Mouse (Mus musculus): Measurements from ENCODE around the gene Gm49369.

Gm49369 gene

DNA sequence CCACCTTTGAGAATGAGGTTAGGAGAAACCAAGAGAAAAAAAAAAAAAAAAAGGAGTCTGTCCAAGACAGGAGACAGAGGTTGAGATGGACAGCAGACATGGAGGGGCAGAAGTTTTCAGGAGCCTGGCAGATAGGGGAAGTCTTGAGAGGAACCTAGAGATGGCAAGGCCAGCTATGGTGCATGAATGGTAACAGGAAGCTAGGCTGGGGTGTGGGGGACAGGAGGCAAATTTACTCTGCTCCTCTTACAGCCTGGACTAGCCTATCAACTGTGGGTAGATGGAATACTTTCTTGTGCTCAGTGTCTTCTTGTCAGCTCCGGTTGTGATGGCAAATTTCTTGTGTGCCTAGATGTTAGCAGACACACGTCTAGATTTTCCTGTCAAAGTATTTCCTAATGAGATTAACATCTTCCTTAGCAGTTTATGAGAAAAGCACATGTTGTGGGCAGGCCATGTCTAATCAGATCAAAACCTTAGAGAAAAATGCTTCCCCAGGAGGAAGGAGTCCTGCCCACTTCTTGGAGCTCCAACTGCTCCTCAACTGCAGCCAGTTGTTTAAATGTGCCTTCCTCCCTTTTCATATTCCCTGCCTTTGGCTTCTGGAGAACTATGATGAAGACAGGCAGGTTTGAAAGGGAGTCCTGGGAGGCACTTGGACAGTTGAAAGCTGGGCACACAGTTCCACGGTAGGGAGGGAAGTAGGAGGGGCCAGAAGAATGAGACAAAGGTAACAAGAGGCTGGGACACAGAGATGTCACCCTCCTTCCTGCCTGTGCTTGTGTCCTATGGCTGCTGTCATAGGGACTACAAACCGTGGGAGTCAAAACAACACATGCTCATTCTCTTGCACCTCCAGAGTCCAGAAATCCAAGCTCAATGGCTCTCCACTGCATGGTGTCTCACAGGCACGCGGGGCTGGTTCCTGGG lies 12.1 kb upstream of the Gm49369 start:
- DNase-seq: peak; percentile 20

DNA sequence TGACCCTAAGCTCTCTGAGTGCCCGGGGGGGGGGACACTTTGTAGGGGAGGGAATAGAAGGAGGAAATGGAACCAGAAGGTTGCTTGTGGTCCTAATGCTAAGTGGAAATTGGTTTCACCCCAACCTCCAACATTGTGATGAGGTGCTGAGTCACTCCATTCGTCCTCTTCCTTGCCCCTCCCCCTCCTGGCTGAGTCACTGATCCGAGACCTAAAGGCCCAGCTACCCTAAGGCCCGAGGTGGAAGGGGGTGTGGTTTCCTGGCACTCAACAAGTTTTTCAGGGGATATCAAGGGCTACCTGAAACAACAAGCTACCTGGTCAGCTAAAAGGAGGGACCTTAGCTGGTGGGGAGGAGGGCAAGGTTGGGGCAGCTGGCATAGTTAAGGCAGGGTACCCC lies 10.7 kb upstream of the Gm49369 start:
- peak; percentile 41 for DNase-seq

DNA sequence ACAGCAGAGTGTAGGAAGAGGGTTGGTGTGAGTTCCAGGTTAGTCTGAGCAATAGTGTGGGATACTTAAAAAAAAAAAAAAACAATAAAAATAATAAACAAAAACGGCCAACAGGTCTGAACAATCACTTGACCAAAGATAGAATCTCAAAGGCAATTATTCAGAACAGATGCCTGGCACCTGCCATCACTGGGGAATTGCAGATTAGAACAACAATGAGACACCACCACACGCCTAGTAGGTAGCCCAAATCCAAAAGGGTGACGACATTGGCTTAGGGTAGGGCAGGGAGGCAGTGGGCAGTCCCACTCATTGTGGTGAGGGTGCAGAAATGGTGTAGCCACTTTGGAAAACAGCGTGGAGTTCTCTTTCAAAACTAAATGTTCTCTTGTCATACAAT lies 9.1 kb upstream of the Gm49369 start:
- DNase-seq: peak; percentile 3

DNA sequence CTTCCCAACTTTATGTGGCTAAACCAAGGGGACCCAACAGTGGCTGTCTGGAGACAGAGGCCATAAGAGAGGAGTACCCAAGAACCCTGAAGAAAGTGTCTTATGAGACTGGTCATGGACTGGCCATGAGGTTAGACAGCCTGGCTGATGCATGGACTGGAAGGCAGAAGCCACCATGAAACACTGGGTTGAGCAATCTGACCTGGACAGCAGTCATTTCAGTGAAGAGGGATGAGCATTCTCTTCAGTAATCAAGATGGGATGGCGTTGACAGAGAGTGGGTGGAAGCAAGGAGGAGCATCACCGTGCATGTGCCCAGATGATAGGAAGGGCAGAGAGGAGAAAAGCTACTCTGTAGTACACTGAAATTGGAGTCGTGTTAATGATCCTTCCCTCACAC lies 8.6 kb upstream of the Gm49369 start:
- DNase-seq: peak; percentile 6

- peak; percentile 4 for DNase-seq
Observed at GRCm38 (mm10) chr7:142389961-142390650, 7.6 kb upstream of the Gm49369 start.

DNA sequence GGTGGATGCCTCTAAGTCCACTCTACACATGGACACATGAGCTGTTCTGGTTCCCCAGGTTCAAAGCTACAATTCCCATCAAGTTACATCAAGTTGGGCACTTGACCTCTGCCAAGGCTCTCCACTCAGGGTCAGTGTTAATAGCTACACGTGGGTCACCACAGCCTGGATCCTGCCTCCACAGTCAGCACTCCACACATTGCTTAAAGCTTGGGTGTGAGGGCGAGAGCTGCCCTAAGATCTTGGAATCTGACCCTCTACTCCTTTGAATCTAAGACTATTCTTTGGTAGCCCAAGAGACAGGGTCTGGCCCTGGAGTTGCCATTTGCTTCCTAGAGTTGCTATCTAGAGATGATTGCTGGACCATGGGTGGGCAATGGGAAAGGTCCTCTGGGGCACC lies 6.3 kb upstream of the Gm49369 start:
- no peak for DNase-seq

- no peak for DNase-seq
Observed at GRCm38 (mm10) chr7:142388198-142388597, 5.7 kb upstream of the Gm49369 start.

- DNase-seq: peak; percentile 96
Observed at GRCm38 (mm10) chr7:142387419-142388148, 5.1 kb upstream of the Gm49369 start, which contains the start of gene Ctsd. Ctsd (minus strand) TSS chr7:142388038.

DNA sequence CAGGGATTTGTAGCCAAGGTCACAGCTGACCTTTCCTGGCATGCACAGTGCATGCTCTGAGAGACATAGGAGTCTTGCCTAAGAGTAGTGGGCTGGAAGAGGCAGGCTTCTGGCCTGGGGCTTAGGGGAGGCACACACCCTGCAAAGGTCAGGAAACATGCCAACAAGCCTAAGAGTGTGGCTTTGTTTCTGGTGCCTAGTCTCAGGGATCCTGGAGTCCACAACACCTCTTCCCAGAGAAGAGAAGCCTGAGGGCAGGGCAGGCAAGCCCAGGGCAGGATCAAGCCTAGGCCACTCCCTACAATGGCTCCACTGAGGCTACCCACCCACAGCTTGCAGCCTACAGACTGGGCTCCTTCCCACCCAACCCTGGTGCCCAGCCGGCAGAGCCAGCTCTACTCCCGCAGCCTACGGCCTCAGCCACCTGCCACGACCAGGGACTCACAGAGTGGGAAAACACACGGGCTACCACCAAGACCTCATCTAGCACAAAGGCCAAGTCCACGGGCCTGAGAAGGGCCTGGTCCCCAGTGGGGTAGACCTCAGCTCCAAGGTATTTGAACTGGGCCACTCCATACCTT lies 4.2 kb upstream of the Gm49369 start:
- peak; percentile 56 for DNase-seq

GRCm38 (mm10) chr7:142385742-142386403 lies 3.4 kb upstream of the Gm49369 start:
- DNase-seq: no peak

- no peak for DNase-seq
Observed at GRCm38 (mm10) chr7:142384306-142384705, 1.8 kb upstream of the Gm49369 start.

DNA sequence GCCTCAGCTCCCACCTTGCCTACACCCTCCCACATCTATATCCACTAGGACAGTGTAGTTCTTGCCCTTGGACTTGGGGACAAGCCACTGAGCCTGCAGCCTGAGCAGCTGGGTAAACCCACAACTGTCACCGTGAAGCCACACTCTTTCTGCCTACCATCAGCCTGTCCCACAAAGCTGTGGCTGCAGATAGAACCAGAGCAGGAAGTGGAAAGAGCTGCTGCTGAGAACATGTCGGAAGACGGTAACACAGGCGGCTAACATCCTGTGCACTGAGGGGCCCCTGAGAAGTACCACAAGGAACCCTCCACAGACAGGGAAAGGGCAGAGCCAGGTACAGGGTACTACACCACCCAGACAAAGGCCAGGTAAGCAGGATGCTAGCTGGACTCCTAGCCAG lies 1.3 kb downstream of the Gm49369 start:
- peak; percentile 76 for DNase-seq

GRCm38 (mm10) chr7:142379186-142379585 lies 3.3 kb downstream of the Gm49369 start:
- DNase-seq: peak; percentile 71

DNA sequence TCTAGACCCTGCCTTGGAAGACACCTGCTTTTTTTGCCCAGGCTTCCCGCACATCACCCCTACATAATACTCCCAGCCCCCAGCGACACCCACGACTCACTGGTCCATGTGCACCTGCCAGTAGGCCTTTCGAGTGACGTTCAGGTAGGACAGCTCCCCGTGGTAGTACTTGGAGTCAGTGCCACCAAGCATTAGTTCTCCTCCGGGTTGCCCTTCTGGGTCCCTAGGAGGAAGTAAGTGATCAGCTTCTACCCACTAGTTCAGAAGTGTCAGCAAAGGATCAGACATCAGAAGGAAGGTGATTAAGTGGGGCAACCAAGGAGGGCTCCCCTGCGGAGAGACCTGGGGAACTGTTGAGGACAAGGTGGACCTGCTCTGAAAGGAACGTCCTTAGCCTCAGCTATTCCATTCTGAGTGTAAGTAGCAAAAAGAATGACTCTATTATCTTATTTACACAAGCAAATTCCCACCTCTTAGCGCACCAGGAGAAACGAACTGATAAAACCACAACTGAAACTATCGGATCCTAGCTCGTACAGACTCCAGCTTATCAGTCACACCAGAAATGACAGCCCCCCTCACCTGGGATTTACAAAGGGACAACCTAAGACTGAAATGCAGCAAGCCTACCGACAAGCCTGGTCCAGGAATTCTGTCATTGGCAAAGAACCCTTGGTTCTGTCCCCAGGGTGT lies 5.1 kb downstream of the Gm49369 start:
- no peak for DNase-seq

DNA sequence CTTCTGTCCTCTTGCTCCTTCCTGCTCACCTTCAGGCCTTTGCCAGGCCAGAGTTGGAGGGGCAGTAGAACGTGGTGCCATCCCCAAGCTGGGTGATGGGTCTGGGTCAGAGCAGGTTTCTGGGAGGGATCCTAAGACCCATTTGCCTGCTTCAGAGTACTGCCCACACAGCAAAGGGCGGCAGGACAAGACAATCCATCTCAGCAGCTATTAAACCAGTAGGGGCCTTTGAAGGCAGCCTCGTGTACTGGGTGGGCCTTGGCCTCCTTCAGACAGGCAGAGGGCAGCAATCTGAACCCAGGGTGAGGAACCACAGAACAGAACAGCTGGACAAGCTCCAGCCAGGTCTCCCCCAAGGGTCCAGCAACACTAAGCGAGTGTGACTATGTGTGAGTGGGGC lies 6.4 kb downstream of the Gm49369 start:
- DNase-seq: no peak

- no peak for DNase-seq
Observed at GRCm38 (mm10) chr7:142375261-142375724, 7.2 kb downstream of the Gm49369 start.

GRCm38 (mm10) chr7:142374413-142375015 lies 8.0 kb downstream of the Gm49369 start:
- no peak for DNase-seq

DNA sequence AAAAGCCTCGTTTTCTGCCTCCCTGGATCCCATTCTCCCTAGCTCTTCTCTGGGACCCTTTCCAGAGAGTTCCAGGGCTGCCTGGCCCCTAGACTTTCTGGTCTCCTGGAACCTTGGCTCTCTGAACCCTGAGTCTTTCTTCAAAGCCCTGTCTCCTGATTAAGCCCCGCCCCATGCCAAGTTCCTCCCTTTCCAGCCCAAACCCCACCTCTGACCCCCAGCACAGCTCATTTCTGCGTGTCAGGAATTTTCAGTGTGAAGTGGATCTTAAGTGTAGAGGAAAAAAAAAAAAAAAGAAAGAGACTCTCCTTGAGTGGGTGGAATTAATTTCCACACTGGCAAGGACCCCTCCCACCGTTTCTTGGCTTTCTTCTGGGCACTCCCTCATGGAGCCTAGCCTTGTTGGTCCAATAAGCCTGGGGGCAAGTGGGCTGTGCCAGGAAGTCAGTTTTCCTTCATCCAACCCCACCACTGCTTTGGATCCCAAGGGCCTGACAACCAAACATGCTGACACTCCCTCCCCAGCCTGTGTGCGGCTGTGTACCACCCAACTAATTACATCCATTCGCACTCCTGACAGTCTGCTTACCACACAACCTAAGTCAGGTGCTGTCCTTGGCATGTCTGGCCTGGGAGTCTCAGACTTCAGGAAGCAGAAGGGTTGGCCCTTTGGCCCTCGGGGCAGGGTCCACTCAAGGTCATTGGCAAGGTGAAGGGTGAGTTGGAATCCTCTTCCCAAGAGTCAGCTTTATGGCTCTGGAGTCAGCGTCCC lies 8.6 kb downstream of the Gm49369 start, which contains the start of gene Ifitm10:
Ifitm10 (minus strand) TSS at position 113 of the 772 bp plus-strand sequence.
- DNase-seq: no peak

DNA sequence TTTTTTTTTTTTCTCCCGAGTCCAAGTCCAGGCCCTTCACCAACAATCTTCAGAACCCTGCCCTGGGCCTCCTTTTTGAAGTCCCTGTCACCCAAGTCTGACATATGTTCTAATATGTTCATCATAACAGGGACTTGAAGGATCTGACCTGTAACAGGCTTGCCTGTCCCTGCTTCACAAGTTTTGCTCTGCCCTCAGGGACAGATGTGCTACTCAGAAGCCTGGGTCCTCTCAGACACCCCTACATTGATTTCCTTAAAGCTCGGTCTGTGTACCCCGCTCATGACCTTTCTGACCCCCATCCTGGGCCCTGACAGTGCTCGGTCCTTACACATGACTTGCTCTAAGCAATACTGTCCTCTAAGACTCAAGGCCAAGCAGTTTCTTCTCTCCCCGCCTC lies 9.4 kb downstream of the Gm49369 start:
- no peak for DNase-seq

Data from thymus, postnatal 4 days (tissue).